Mouse (Mus musculus) liver, adult 2 months (tissue): ENCODE data around the gene Helz2.

Experiments used
- CTCF ChIP-seq: fragments of 200-500 bp; IDR thresholded peaks from 2 replicates; pipeline ENCODE4 v1.5.1; 2011; ENCODE audit warnings: low read depth, low read length, control low read depth
- POLR2A ChIP-seq: fragments of 200-500 bp; IDR thresholded peaks from 2 replicates; pipeline ENCODE4 v1.6.1; 2011; ENCODE audit warnings: low read length, control low read depth; ENCODE audit not compliant: insufficient read depth; ENCODE audit errors: extremely low read depth

DNA sequence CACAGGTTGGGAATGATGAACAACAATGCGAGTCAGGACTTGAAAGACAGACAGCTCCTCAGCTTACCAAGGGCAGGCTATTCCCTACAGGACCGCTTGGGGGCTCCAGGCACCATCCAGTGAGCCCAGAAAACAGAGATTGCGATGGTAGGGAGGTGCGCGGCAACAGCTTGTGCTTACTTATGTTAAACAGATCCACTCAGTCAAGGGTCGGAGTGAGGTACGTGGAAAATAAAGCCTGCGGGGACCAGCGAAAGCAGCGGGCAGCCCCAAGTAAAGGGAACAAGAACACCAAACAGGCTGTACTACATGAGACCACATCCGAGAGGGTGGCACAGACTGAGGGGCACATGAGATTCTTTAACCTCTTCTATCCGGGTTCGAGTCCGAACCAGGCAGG lies 55.2 kb downstream of the Helz2 start:
- 0 out of 2 replicates have a peak, but pooled peaks have one; percentile 4 for TF ChIP-seq POLR2A
- peak; percentile 98 for TF ChIP-seq CTCF
